Mouse (Mus musculus) CD4-positive helper T cell, adult 2 months (primary cell): Measurements from ENCODE around the gene Lrtm1.

Experiments used
- DNase-seq: peaks from one replicate; pipeline ENCODE4 v3.0.0-alpha.2; 2012; ENCODE audit warnings: low read depth, missing footprints, low spot score

Lrtm1 gene

GRCm38 (mm10) chr14:29017883-29018282, at the start of gene Lrtm1:
Gene Lrtm1 (plus strand): TSS chr14:29018208.
- DNase-seq, result no peak

DNA sequence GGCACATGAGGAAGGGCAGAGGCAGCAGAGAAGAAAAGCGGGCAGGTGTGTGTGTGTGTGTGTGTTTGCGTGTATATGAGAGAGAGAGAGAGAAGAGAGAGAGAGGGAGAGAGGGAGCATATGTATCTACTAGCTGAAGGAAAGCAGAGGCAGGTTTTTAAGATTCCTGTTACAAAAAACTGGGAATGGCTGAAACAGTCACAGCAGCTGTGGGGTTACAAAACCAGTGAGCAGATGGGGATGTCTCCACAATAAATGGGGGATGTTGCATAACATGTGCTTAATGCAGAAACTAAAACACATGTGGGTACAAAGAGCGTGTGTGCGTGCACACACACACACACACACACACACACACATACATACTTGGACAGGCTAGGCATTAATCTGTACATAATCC, 48.8 kb upstream of the Lrtm1 start:
- DNase-seq, result no peak

DNA sequence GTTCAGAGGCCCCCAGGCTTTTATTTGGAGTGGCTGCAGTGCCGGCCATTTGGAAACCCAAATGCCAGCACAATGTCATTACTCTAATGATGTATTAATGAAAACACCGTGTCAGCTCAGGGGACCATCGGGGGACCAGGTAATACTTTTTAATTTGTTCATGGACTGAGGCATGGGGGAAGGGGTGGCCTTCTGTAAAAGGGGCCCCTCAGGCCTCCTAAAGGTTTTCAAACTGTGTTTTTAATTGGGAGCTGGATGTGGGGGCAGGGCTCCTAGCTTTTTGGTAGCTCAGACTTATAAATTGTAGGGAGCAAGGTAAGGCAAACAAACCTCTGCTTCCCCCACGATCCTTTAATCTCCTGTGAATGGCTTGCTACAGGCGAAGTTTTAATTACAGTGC, 45.4 kb upstream of the Lrtm1 start:
- no peak for DNase-seq

- no peak for DNase-seq
Observed at GRCm38 (mm10) chr14:28979230-28979629, 38.8 kb upstream of the Lrtm1 start.

DNA sequence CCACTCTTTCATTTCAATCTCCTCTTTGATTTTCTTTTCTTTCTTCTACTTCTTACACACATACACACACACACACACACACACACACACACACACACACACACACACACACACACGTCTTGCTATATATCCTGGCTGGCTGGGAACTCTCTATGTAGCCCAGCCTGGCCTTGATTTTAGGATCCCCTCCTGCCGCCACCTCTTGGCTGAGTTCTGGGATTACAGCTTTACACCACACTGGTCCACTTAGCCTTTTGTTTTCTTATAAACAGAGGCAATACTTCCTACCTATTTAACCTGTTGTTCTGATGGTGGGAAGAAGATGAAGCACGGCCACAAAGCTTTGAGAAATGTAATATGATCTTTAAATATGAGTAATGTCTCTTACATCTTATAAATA, 37.5 kb upstream of the Lrtm1 start:
- no peak for DNase-seq

- no peak for DNase-seq
Observed at GRCm38 (mm10) chr14:28984276-28984675, 33.7 kb upstream of the Lrtm1 start.

- no peak for DNase-seq
Observed at GRCm38 (mm10) chr14:28988211-28988900, 29.7 kb upstream of the Lrtm1 start.

GRCm38 (mm10) chr14:28996569-28996968, 21.4 kb upstream of the Lrtm1 start:
- no peak for DNase-seq

- DNase-seq, result no peak
Observed at GRCm38 (mm10) chr14:29005228-29005840, 12.7 kb upstream of the Lrtm1 start.

DNA sequence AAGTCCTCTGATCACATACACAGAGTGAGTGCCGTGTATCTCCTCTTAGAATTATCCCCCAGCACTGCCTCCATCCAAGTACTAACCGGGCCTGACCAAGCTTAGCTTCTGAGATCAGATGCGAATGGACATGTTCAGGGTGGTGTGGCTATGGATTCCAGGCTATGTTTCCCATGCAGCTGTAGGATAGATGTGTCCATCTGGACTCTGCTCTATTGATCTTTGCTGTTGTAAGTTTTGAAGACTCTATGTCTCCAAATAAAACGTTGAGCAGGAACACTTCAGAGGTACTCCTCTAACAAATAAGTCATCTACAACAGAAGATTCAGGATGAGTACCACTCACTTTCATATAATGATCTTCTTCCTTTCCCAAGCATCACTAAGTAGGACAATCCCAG, 8.4 kb upstream of the Lrtm1 start:
- DNase-seq, result no peak

DNA sequence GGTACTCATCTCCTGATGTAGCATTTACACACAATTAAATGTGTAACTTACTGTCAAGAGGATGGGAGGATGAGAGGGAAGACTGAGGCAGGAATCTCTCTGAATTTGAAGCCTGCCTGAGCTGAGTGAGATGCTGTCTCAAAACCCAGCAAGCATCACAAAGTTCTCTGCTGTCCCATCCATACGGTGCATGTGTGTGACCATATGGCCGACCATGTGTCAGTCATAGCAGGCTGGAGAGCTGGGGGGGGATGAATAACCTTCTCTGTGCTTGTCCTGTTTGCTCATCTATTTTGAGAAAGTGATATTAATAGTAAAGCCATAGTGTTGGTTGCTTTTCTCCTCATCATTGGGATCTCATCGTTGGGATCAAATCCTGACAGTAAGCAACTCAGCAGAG, 4.8 kb upstream of the Lrtm1 start:
- DNase-seq, result no peak

DNA sequence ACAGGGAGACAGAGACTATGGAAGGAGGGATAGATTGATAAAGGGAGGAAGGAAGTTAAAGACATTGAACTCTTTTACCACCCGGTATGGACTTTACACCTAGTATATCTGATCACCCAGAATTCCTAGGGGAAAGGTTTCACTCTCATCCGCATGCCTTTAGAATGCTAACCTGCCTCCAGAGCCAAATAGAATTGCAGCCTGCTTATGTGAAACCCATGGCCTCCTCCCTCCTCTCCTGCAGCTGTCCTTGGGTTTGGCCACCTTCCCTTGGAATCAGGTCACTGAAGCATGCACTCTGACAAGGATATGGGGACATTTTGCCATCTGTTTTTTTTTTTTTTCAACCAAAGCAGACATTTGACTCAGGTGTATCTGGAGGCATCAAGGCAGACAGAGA, 3.3 kb upstream of the Lrtm1 start:
- DNase-seq, result no peak

- DNase-seq, result no peak
Observed at GRCm38 (mm10) chr14:29015896-29016295, 2.1 kb upstream of the Lrtm1 start.

DNA sequence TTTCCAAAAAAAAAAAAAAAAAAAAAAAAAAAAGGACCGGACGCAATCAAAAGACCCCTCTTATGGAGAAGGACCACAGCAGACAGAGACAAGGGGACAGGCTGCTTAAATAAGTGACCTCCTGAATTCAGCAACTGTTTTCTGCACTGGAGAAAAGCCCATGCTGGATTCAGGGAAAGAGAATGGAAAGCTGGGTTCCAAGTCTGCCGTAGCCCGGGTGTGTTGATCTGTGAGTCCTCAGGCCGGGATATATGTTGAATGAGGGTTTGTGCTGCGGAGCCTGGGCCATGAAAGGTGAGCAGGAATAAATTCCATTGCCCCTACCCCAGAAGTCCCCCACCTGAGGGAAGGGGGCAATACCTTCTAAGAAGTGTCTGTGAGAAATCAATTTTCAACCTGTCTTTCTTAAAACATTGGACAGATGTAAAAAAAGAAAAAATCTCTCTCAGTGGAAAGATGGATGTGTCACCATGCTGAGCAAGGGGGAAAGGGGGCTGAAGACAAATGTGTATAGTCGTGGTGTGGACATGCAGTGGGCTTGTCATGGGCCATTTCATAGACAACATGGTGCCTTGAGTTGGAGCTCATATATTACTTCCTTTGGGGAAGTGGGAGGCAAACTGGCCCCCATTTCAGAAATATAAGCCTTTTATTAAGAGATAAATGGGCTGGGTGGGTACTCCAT, 450 bp downstream of the Lrtm1 start:
- DNase-seq, result no peak

DNA sequence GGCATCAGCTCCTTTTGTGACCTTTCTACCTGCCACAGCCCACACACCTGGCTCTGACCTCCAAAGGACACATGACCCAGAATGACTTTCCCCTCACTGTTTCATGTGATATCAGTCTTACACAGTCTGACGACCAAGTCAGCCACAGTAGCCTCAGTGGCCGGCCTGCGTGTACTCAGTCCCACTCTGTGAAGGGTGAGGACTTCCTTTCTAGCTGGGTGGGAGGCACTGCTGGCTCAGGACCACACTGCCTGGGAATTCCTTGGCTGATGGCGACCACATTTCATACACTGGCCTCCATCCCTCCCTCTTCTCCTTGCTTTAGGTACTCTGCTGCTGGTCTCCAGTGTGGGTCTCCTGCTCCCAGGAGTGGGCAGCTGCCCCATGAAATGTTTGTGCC, 3.3 kb downstream of the Lrtm1 start:
- no peak for DNase-seq

DNA sequence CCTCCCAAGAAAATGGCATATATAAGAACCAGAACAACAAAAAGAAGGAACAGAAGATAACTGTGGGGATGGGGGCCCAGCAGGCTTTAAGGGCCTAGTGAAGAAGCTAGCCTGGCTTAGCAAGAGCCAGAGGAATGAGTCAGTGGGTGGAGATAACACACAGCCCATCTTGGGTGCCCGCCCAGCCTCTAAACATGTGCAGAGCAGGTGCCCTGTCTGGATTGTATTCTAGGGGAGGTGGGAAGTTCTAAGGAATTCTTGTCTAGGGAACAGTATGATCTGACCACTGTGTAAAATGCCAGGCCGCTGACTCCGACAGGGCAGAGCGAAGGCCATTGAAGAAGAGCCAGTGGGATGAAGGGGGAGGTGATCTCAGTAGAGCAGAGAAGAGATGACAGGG, 5.2 kb downstream of the Lrtm1 start:
- no peak for DNase-seq

- no peak for DNase-seq
Observed at GRCm38 (mm10) chr14:29025335-29025734, 7.3 kb downstream of the Lrtm1 start.

DNA sequence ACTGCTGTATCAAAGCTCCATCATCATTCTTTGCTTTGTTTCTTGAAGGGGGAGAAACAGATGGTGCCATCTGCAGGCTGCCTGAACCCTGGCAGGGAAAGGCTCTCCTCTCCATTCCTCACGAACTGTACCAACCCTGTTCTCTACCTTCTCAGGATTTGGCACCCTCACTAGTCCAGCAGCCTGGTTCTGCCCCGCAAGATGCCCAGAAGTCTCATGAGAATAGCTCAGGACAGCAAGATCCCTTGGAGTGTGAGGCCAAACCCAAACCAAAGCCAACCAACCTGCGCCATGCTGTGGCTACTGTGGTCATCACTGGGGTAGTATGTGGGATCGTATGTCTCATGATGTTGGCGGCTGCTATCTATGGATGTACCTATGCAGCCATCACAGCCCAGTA, 9.3 kb downstream of the Lrtm1 start:
- DNase-seq, result no peak

DNA sequence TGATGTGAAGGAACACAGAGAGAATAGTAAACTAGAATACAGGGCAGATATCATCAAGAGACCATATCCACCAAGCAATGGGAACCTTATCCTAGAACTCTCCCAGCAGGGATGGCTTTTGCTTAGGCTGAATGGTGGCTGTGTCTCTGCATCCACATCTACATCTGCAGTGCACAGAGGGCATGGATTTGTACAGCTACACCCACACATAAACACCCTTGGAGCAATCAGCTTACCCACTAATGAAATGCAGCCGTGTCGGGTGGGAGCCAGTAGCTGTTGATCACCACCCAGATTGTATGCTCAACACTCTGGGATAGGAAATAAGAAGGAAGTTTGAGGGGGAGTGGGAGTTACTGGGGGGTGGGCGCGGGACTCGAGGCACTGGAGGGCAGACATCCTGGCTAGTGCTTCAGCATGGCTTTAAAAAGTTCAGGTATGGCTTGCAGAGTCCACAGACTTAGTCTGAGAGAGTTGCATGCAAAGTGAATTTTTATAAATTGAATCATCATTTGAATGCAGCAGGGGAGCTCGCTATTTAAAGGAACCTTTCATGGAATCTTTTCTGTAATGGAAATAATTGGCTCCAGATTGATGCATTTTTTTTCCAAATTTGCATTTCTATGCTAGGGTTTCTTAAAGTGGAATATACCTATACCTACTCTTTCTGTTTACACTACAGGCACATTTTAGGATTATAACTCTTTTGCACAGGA, 10.5 kb downstream of the Lrtm1 start:
- DNase-seq, result no peak

- DNase-seq, result no peak
Observed at GRCm38 (mm10) chr14:29029107-29029469, 11.1 kb downstream of the Lrtm1 start.

DNA sequence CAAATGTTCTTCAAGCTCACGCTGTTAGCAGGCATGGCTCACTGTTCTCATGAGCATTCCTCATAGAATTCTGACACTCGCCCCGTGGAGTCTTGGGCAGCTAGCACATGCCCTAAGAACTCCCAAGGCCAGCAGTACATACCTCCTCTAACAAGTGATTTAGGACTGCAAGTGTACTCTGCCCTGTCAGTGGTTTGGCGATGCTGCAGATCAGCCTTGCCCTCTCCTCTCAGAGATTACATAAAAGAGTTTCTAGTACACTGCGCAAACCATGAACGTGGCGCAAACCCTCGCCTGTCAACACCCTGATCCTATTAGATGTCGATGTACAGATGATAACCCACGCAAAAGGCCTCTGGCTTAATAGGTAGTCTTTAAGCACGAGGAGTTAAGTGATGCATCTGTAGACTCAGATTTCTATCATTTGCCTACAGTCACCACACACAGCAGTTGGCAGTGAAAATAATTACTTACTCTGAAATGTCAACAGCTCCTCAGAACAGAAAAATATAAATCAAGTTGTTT, 11.9 kb downstream of the Lrtm1 start:
- DNase-seq, result no peak

GRCm38 (mm10) chr14:29030519-29030918, 12.5 kb downstream of the Lrtm1 start:
- DNase-seq, result no peak
